Mouse (Mus musculus) kidney, postnatal 0 days (tissue): ENCODE results near the gene Arxes2. TPM values are rescaled to one million over a fixed set of nuclear protein-coding genes. Genes with fewer than 3 reads are reported as not detected.
"Not testable (repeated sequence)": the region's sequence is repeated elsewhere in the genome, so short reads cannot be mapped to it uniquely, and the experiment has no call there.

Source experiments
- ATAC-seq: fragments of 200-750 bp; cut with Nextera tagmentation; replicated peaks from 2 replicates; pipeline ENCODE4 v1.8.0; 2017; ENCODE audit warnings: low read depth, moderate number of reproducible peaks, moderate TSS enrichment, moderate library complexity; ENCODE audit not compliant: low FRiP score
- DNase-seq: peaks from one replicate; pipeline ENCODE4 v3.0.0-alpha.2; 2016; ENCODE audit warnings: low spot score
- H3K27ac ChIP-seq: fragments of 300-500 bp; sonication (generic); 2 replicates; pipeline ENCODE4 v1.5.1; 2014; ENCODE audit warnings: mild to moderate bottlenecking
- H3K27me3 ChIP-seq: fragments of 300-500 bp; sonication (generic); 2 replicates; pipeline ENCODE4 v1.6.1; 2014; ENCODE audit warnings: low read length, mixed read lengths; ENCODE audit not compliant: insufficient read depth
- H3K36me3 ChIP-seq: fragments of 300-500 bp; sonication (generic); 2 replicates; pipeline ENCODE4 v1.6.1; 2014; ENCODE audit warnings: low read length, mixed read lengths; ENCODE audit not compliant: insufficient read depth
- H3K4me1 ChIP-seq: fragments of 300-500 bp; sonication (generic); replicated peaks from 2 replicates; pipeline ENCODE4 v1.6.1; 2014; ENCODE audit warnings: antibody characterized with exemption, low read length, mixed read lengths; ENCODE audit not compliant: insufficient read depth
- H3K4me2 ChIP-seq: fragments of 300-500 bp; sonication (generic); 2 replicates; pipeline ENCODE4 v1.6.1; 2014; ENCODE audit warnings: mild to moderate bottlenecking, low read length, moderate library complexity, mixed read lengths
- H3K4me3 ChIP-seq: fragments of 300-500 bp; sonication (generic); replicated peaks from 2 replicates; pipeline ENCODE4 v1.5.1; 2014; ENCODE audit warnings: low read depth, low read length
- H3K9ac ChIP-seq: fragments of 300-500 bp; sonication (generic); 2 replicates; pipeline ENCODE4 v1.6.1; 2014; ENCODE audit warnings: low read depth, low read length
- H3K9me3 ChIP-seq: fragments of 300-500 bp; sonication (generic); replicated peaks from 2 replicates; pipeline ENCODE4 v1.6.1; 2016; ENCODE audit warnings: low read length, inconsistent platforms, mixed read lengths
- CTCF ChIP-seq: IDR thresholded peaks from 2 replicates; pipeline ENCODE4 v1.5.1; 2016; ENCODE audit warnings: antibody characterized with exemption, low read depth, mild to moderate bottlenecking, moderate library complexity
- WGBS: fragments of 180-500 bp; shearing (Covaris S2); extraction: QIAGEN DNeasy Blood & Tissue Kit; methylation state at CpG from one replicate; pipeline ENCODE4 v1.1.7; 2014; 5-methylcytosine and 5-hydroxymethylcytosine counted together
- polyA plus RNA-seq: library from polyadenylated mRNA; unstranded; fragments of >200 nt; fragmentation: Nextera tagmentation; extraction: Ambion mirVana; gene quantifications from 2 replicates; pipeline ENCODE4 v1.2.1, GENCODE M21; 2015

Gene Arxes2
- polyA plus RNA-seq, 1 experiment from 2014 or later: 111 TPM

DNA sequence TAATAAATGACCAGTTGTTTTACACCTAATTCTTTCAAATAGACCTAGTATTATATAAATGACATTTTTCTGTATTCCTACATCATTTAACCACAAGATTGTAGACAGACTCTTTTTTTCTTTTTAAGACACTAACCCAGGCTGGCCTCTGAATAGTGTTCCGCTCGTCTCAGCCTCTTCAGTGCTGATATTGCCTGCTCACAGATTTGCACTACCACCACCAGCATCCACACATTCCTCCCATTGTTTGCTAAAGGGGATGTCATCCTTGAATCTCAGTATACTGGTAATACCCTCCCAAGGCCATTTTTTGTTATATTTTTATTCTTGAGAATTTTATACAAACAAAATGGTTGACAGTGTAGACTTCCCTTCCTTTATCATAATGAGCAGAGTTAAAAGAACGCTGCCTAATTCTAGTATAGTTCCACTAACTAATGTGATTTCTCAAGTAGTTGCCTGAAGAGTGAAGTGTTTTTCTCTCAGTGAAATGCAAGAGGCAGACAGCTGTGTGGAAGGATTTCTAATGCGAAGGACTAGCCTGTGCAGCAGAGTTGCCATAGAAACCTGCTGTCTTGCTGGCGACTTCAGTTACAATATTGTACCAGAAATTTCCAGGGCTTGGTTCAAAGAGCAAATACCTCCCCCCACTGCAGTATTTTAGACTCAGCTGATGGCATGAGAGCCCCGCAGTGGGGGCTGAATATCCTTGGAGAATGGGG is 8.9 kb upstream of the Arxes2 start:
- Histone ChIP-seq H3K27me3 (no peaks in the 10 kb centered on the region), H3K9me3 (no peaks in the 10 kb centered on the region), H3K27ac (no peak overlapping the region), H3K9ac (no peak overlapping the region), H3K4me1 (no peaks in the 10 kb centered on the region), H3K4me2 (no peak overlapping the region), H3K4me3 (no peak overlapping the region), H3K36me3 (no peaks in the 10 kb centered on the region)
- 67% methylated on average over 6 of the region's 6 CpGs for WGBS
- TF ChIP-seq CTCF: no peak
- ATAC-seq (no peak), DNase-seq (no peak)

DNA sequence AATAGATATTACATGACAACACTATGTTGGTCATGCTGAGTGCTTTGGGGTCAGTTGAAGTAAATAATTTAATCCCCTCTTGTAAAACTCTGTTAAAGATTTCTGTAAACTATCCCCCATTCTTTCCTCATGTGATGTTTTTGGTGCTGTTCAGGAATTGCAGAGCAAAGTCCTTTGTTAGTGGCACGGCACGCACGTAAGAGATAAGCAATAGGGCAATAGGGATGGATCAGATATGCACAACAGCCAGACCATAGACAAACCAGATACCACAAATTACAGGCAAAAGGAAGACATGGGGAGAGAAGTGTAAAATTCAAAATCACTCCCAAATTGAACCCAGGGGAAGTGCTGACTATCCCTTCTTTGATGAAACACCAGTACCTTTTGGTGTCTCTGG is 7.4 kb upstream of the Arxes2 start:
- no peak for TF ChIP-seq CTCF
- H3K4me2 ChIP-seq: no peak overlapping the region
- no peak overlapping the region for H3K4me3 ChIP-seq
- H3K9ac ChIP-seq: no peak overlapping the region
- WGBS: 88% methylated on average over 3 of the region's 3 CpGs
- H3K4me1 ChIP-seq: no peaks in the 10 kb centered on the region
- DNase-seq: no peak
- H3K9me3 ChIP-seq: no peaks in the 10 kb centered on the region
- no peaks in the 10 kb centered on the region for H3K27me3 ChIP-seq
- ATAC-seq: no peak
- H3K36me3 ChIP-seq: no peaks in the 10 kb centered on the region
- no peak overlapping the region for H3K27ac ChIP-seq

DNA sequence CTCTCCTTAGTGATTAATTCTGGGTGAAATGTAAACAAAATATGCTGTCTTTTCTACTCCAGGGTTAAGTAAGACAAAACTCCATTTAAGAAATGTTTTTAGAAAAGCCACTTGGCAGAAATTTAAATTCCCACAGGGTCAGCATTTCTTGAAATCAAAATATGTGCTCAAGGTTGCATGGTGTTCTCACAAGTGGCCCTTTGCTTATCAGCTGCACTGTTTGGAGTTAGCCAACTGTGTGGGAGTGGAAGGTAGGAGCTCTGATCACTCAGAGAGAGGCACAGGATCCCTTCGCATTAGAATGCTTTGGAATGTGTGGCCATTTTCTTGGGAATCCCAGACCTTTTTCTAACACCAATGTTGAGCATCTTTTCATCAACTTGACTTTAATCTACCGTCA is 3.0 kb upstream of the Arxes2 start:
- H3K27me3 ChIP-seq: no peaks in the 10 kb centered on the region
- WGBS: 62% methylated on average over 2 of the region's 2 CpGs
- no peak overlapping the region for H3K27ac ChIP-seq
- DNase-seq (no peak), ATAC-seq (no peak)
- H3K36me3 ChIP-seq: no peaks in the 10 kb centered on the region
- no peaks in the 10 kb centered on the region for H3K4me1 ChIP-seq
- no peaks in the 10 kb centered on the region for H3K9me3 ChIP-seq
- no peak overlapping the region for H3K4me2 ChIP-seq
- no peak overlapping the region for H3K9ac ChIP-seq
- TF ChIP-seq CTCF: no peak
- H3K4me3 ChIP-seq: no peak overlapping the region

DNA sequence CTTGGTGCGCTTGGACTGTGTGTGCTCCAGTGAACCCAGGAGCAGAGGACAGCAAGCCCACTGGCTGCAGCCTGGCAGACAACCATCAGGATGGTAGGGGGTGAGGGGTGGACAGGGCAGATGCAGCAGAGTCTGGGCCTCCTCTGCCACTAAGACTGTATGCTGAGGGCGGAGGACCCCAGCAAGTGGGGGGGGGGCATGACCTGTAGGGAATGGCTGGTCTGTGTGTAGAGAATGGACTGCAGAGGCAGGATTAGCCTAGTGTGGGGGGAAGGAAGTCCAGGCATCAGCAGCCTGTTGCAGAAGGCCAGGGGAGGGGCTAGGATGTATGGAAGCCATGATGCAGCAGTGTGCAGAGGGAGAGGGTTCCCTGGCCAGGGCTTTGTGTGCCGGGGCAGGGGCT is 431 bp upstream of the Arxes2 start:
- H3K27me3 ChIP-seq, H3K27ac ChIP-seq, H3K4me1 ChIP-seq, H3K36me3 ChIP-seq, H3K4me2 ChIP-seq, H3K4me3 ChIP-seq, DNase-seq, H3K9ac ChIP-seq, H3K9me3 ChIP-seq: not testable (repeated sequence)
- WGBS: 45% methylated on average over 2 of the region's 3 CpGs
- ATAC-seq: peak; percentile 90

DNA sequence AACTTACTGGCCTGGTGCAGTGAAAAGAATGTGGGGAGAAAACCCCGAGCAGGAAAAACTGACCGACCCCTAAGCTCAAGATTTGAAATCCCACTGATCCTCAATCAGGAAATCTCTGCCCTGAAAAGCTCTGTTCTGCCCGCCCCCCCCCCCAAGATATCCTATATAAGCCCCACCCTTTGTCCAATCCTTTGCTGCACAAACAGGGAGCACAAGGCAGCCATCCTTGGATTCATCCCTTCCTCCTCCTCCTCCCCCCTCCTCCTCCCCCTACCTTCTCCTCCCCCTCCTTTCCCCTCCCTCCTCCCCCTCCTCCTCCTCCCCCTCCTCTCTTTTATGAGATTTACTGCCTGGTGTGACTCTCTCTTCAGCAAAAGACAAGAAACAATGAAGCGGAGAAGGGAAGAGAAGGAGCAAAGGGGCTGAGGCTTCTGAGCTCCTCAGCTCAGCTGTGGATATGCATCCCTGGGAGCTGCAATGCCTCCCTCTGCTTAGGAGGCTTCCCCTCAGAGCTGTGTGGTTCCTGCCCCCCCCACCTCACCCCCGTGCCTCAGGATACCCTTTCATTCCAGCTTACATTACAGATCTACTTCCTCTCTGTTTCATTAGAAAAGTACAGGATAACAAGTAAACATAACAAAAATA is 13.7 kb downstream of the Arxes2 start:
- no peak overlapping the region for H3K4me2 ChIP-seq
- no peaks in the 10 kb centered on the region for H3K9me3 ChIP-seq
- no peak overlapping the region for H3K27ac ChIP-seq
- 53% methylated on average over 5 of the region's 5 CpGs for WGBS
- H3K36me3 ChIP-seq: no peaks in the 10 kb centered on the region
- TF ChIP-seq CTCF: no peak
- no peaks in the 10 kb centered on the region for H3K4me1 ChIP-seq
- DNase-seq: no peak
- no peak for ATAC-seq
- no peak overlapping the region for H3K9ac ChIP-seq
- H3K27me3 ChIP-seq: no peaks in the 10 kb centered on the region
- H3K4me3 ChIP-seq: no peak overlapping the region

DNA sequence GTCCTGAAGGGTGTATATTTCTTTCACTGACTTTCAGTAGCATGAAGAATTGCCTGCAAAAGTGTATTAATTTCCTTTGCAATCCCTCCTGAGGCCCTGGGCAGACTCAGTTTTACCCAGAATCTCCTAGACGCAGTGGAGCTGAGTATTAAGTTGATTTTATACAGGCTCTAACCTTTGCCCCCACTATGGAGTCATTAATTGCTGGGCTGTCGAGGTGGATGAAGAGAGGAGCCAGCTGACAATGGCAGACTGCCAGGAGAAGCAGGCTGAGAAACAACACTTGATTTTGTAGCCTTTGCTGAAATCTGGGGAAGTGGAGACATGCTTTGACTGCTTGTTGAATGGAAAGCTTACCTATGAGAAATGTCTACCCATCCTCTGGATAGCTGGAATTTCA is 20.8 kb downstream of the Arxes2 start:
- ATAC-seq: no peak; the same call in 1 of the 2 replicates
- no peak overlapping the region for H3K4me2 ChIP-seq
- H3K27me3 ChIP-seq: no peaks in the 10 kb centered on the region
- H3K36me3 ChIP-seq: no peaks in the 10 kb centered on the region
- peak; percentile 59 for DNase-seq
- no peak overlapping the region for H3K9ac ChIP-seq
- TF ChIP-seq CTCF: no peak
- no peaks in the 10 kb centered on the region for H3K9me3 ChIP-seq
- no peaks in the 10 kb centered on the region for H3K4me1 ChIP-seq
- H3K4me3 ChIP-seq: no peak overlapping the region
- 15% methylated on average over 2 of the region's 2 CpGs for WGBS
- no peak overlapping the region for H3K27ac ChIP-seq
